Mouse (Mus musculus) ES-Bruce4 (cell line): ENCODE measurements around the gene Dennd2a. TPM values are rescaled to one million over a fixed set of nuclear protein-coding genes. Genes with fewer than 3 reads are reported as not detected.
A peak's percentile ranks its signal among the peaks of the same experiment; 100 is the strongest.

ENCODE experiments used
- H3K27ac ChIP-seq: 2 replicates; pipeline ENCODE4 v1.5.1; 2012; ENCODE audit warnings: low read length, inconsistent platforms; ENCODE audit not compliant: insufficient read depth
- H3K27me3 ChIP-seq: 2 replicates; pipeline ENCODE4 v1.6.1; 2012; ENCODE audit warnings: mild to moderate bottlenecking, low read length, inconsistent platforms; ENCODE audit not compliant: control insufficient read depth, poor library complexity, insufficient read depth, severe bottlenecking
- H3K36me3 ChIP-seq: 2 replicates; pipeline ENCODE4 v1.6.1; 2012; ENCODE audit warnings: inconsistent platforms, mild to moderate bottlenecking, low read length, moderate library complexity; ENCODE audit not compliant: control insufficient read depth, poor library complexity, insufficient read depth, severe bottlenecking
- H3K4me1 ChIP-seq: one replicate; pipeline ENCODE4 v1.8.1; 2011; ENCODE audit warnings: low read length; ENCODE audit not compliant: control insufficient read depth, insufficient read depth
- H3K4me3 ChIP-seq: 2 replicates; pipeline ENCODE4 v1.5.1; 2011; ENCODE audit warnings: low read depth, mild to moderate bottlenecking, low read length
- H3K9ac ChIP-seq: 2 replicates; pipeline ENCODE4 v1.6.1; 2012; ENCODE audit warnings: low read depth, mild to moderate bottlenecking, inconsistent platforms; ENCODE audit not compliant: poor library complexity, severe bottlenecking
- H3K9me3 ChIP-seq: replicated peaks from 2 replicates; pipeline ENCODE4 v1.6.1; 2012; ENCODE audit warnings: mild to moderate bottlenecking, low read length, inconsistent platforms; ENCODE audit not compliant: control insufficient read depth, poor library complexity, insufficient read depth, severe bottlenecking
- CTCF ChIP-seq: IDR thresholded peaks from one replicate; pipeline ENCODE4 v1.8.1; 2011; ENCODE audit warnings: low read depth, low read length
- EP300 ChIP-seq: IDR thresholded peaks from 2 replicates; pipeline ENCODE4 v1.6.1; 2011; ENCODE audit warnings: low read depth, low read length; ENCODE audit not compliant: insufficient read depth
- POLR2A ChIP-seq: IDR thresholded peaks from one replicate; pipeline ENCODE4 v1.8.1; 2011; ENCODE audit warnings: low read length; ENCODE audit not compliant: insufficient read depth
- polyA plus RNA-seq: library from polyadenylated mRNA; stranded (reverse); fragments of >200 nt; gene quantifications from 2 replicates; pipeline ENCODE4 v1.2.4, GENCODE M21; 2011; ENCODE audit warnings: low read depth; ENCODE audit not compliant: missing spikeins, insufficient read depth, insufficient read length

The Dennd2a gene
- 27.5 and 29.8 TPM in 2 replicates for polyA plus RNA-seq

DNA sequence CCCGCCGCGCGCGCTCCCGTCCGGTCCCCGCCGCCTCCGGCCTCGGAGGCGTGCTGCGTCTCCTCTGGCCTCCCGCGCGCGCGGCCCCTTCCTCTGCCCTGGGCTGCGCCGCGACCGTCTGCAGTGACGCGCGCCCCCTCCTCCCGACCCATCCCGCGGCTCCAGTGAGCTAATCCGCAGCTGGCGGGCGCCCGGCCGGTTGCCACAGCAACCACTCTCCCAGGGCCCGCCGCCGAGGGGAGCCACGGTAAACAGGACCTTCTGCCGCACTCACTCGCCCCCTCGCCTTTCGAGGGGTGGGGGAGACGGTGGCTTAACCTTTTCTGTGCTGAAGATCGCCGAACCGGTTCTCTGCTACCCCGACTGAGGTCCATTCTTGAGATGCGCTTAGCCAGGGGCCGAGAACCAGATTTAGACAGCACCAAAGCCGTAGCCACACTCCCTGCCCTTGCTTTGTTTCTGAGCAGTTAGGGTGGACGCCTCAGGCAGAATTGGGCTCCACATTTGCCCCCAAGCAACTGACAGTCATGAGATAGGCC lies at the start of gene Dennd2a:
Dennd2a (minus strand) TSS at position 145 of the 539 bp plus-strand sequence.
- Histone ChIP-seq H3K27ac (0 out of 2 replicates have a peak within 1 kb of the TSS, but pooled peaks have one; percentile 24), H3K9me3 (no peaks in the 10 kb centered on the region), H3K27me3 (no peaks in the 10 kb centered on the region), H3K4me3 (peak within 1 kb of the TSS; percentile 65), H3K9ac (peak within 1 kb of the TSS; percentile 96), H3K4me1 (peaks cover 6% of the 10 kb centered on the region), H3K36me3 (no peaks in the 10 kb centered on the region)
- TF ChIP-seq POLR2A: no peak

DNA sequence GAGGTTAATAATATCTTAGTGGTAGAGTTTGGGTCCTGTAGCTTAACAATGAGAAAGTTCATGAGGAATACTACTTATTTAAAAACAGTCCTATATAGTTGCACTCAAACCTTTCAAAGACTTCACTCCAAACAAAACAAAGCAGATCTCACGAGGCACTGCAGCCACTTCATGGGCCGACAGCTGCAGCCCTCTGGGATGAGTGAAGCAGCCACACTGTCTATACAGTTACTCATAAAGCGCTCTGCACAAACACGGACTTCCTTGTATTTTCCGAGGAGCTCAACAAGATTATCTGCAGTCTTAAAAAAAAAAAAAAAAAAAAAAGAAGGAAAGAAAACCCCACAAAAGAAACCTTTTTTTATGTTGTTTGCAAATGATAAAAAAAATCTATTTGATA lies 49.7 kb upstream of the Dennd2a start:
- Histone ChIP-seq H3K27ac (no peak overlapping the region), H3K27me3 (no peaks in the 10 kb centered on the region), H3K4me1 (no peaks in the 10 kb centered on the region), H3K36me3 (no peaks in the 10 kb centered on the region; the same call in none of the 2 replicates), H3K9ac (no peak overlapping the region), H3K4me3 (no peak overlapping the region), H3K9me3 (no peaks in the 10 kb centered on the region)
- TF ChIP-seq CTCF: no peak
- TF ChIP-seq EP300: no peak
- no peak for TF ChIP-seq POLR2A

DNA sequence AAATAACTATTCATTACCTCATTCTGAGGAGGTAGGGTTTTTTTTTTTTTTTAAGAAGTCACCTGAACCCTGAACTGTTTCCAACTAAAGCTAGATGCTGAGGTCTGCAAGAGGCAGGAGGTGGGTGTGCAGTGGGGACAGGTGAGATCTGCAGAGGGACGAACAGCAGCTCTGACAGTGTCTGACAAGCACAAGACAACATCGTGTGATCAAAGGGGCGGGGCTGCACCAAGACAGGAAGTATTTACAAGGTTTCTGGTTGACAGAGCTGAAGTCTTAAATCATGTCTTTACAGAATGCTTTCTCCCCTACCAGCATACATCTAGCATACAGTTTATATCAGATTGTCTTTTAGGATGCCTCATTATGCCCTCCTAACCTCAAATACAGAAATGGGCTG lies 49.2 kb upstream of the Dennd2a start:
- no peaks in the 10 kb centered on the region for H3K4me1 ChIP-seq
- TF ChIP-seq POLR2A: no peak
- no peak for TF ChIP-seq EP300
- no peak for TF ChIP-seq CTCF
- H3K9me3 ChIP-seq: no peaks in the 10 kb centered on the region
- H3K36me3 ChIP-seq: no peaks in the 10 kb centered on the region; the same call in none of the 2 replicates
- no peak overlapping the region for H3K27ac ChIP-seq
- H3K4me3 ChIP-seq: no peak overlapping the region
- no peaks in the 10 kb centered on the region for H3K27me3 ChIP-seq
- no peak overlapping the region for H3K9ac ChIP-seq

DNA sequence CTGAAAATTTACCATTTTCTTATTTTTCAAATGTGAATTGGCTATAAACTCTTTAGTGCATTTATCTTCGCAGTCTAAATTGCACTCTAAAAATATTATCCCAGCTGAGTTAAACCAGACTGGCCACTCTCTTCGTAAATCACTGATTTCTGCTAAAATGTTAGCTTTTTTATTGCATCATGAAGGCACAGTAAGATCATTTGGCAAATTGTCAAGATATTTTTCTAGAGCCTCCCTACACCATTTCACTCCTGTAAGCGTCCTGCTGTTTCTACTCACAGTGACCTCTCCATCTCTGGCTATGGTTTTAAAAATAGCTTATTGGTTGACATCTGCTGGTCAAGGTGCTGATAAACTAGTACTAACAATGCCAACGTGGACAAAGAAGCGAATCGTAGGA lies 48.4 kb upstream of the Dennd2a start:
- H3K36me3 ChIP-seq: no peaks in the 10 kb centered on the region; the same call in none of the 2 replicates
- no peak overlapping the region for H3K9ac ChIP-seq
- H3K4me1 ChIP-seq: no peaks in the 10 kb centered on the region
- H3K27ac ChIP-seq: no peak overlapping the region
- no peak for TF ChIP-seq CTCF
- TF ChIP-seq EP300: no peak
- TF ChIP-seq POLR2A: no peak
- no peaks in the 10 kb centered on the region for H3K27me3 ChIP-seq
- H3K9me3 ChIP-seq: no peaks in the 10 kb centered on the region
- no peak overlapping the region for H3K4me3 ChIP-seq

DNA sequence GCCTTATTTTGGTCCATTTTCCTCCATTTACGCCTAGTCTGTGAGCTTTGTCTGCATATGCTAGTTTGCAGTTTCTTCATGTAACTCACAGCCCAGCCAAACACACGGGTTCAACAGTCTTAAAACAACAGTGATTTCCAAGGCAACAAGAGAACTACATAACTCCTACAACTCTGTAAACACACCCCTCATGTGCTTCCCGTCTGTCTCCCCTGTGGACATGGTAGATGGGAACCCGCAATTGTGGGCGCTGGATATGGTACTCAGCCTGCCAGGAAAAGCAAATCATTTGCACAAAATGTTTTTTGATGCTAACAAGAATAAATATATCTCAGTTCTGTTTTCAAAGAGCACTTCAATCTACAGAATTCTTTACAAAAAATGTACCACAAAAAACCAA lies 46.9 kb upstream of the Dennd2a start:
- Histone ChIP-seq H3K9ac (no peak overlapping the region), H3K4me1 (no peaks in the 10 kb centered on the region), H3K27ac (no peak overlapping the region), H3K4me3 (no peak overlapping the region), H3K9me3 (no peaks in the 10 kb centered on the region), H3K36me3 (peaks cover 6% of the 10 kb centered on the region), H3K27me3 (no peaks in the 10 kb centered on the region)
- TF ChIP-seq POLR2A (no peak), CTCF (no peak), EP300 (no peak)

DNA sequence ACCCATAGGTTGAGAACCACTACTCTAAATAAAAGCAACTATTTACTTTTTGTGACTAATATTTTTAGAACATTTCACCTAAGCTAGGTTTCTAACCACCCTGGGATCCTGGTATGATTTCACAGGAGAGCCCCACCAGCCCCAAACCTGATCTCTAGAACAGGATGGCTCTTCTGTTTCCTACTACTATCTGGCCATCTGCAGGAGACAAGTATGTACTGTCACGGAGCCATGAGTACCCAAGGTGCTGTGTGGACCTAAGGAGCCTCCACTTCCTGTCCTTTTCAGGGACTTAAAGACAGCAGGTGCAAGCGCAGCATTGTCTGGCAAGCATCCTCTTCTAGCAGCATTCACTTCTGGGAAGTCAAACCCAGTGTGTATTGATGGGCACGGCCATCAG lies 44.2 kb upstream of the Dennd2a start:
- Histone ChIP-seq H3K9me3 (no peaks in the 10 kb centered on the region), H3K4me1 (no peaks in the 10 kb centered on the region), H3K36me3 (peaks cover 21% of the 10 kb centered on the region), H3K27me3 (no peaks in the 10 kb centered on the region), H3K4me3 (no peak overlapping the region), H3K27ac (no peak overlapping the region), H3K9ac (no peak overlapping the region)
- no peak for TF ChIP-seq POLR2A
- TF ChIP-seq CTCF: no peak
